8 mouse cellular contexts compared by ENCODE assay signal in the genomic region with DNA sequence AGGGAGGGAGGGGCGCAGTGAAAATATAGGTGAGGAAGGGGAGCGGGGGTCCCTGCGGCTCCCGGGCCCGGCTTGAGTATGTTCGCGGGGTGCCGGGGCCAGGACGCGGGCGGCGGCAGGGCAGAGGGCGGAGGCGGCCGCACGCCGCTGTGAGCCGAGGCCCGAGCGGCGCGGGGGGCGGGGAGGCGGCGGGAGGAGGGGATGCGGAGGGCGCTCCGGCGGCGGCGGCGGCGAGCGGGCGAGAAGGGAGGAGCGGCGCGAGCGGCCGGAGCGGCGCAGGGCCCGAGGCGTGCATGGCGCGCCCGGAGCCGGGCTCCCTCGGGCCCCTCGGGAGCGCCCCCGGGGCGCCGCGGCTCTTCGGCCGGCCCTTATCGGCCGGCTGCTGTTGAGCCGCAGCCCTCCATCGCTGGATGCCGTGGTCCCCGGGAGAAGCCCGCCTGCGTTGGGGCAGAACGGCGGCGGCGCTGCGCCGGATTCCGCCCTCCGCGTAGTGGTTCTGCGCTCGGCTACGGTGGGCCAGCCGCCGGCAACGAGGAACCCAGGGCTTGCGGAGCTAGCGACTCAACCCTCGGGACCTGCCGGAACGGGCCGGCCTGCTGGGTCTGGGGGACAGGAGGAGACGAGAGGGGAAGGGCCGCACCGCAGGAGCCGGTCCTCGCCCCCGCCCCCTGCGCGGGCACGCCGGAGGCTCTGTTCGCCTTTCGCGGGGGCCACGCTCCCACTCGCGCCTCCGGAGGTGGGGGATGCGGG. TPM values are rescaled to one million over a fixed set of nuclear protein-coding genes. Genes with fewer than 3 reads are reported as not detected.
A peak's percentile ranks its signal among the peaks of the same experiment; 100 is the strongest.
DNase-seq lines count a peak whose midpoint lies in the region; ATAC-seq and TF ChIP-seq lines count a peak whose summit lies in the region.

Gene Adcy5 (plus strand): TSS at position 237 of the 750 bp plus-strand sequence.

- peaks cover 14% of the 10 kb centered on the region; the same call in 1 of the 2 replicates for H3K27me3 ChIP-seq in thymus, adult 2 months (ENCODE audit: control insufficient read depth, insufficient read depth, low read length)
- H3K27me3 ChIP-seq in liver, postnatal 0 days (ENCODE audit: insufficient read depth, low read length), result peaks cover 87% of the 10 kb centered on the region

- TF ChIP-seq POLR2A in thymus, adult 2 months (IDR thresholded peaks at IDR 0.05; ENCODE audit: control insufficient read depth, extremely low read depth, insufficient read depth, low read length, poor library complexity), result no peak

- no peak for DNase-seq in thymus, adult 2 months
- DNase-seq in thymus, postnatal 25 days, result no peak
- DNase-seq in cerebellum, postnatal 36 days, result peak; percentile 45 to 62
- DNase-seq in heart, adult 8-10 months (ENCODE audit: low spot score), result no peak
- DNase-seq in kidney, postnatal 10 days, result peak; percentile 62
- DNase-seq in liver, postnatal 0 days, result peak; percentile 29
- DNase-seq in right cerebral cortex, postnatal 25 days, result peak; percentile 51
- DNase-seq in ovary, postnatal 10 days (ENCODE audit: low spot score), result no peak

- WGBS in thymus, adult 2 months, result 3% methylated on average over 97 of the region's 104 CpGs
- under 1% methylated on average over 25 of the region's 104 CpGs for WGBS in liver, postnatal 0 days (ENCODE audit: insufficient replicate concordance)

- H3K9me3 ChIP-seq in liver, postnatal 0 days (ENCODE audit: low read length), result no peaks in the 10 kb centered on the region

- H3K9ac ChIP-seq in liver, postnatal 0 days (replicated peaks), result peak within 1 kb of the TSS; percentile 6; the same call in 1 of the 2 replicates

- no peak for TF ChIP-seq CTCF in thymus, adult 2 months (IDR thresholded peaks at IDR 0.05; ENCODE audit: borderline replicate concordance, control insufficient read depth, extremely low read depth, insufficient read depth, low read length, poor library complexity)
- no peak for TF ChIP-seq CTCF in liver, postnatal 0 days (IDR thresholded peaks at IDR 0.05; ENCODE audit: low read depth)

- H3K27ac ChIP-seq in thymus, adult 2 months (ENCODE audit: control insufficient read depth, insufficient read depth, low read length), result no peak within 1 kb of the TSS
- no peak within 1 kb of the TSS for H3K27ac ChIP-seq in liver, postnatal 0 days (ENCODE audit: low read depth)

- peak within 1 kb of the TSS; percentile 78 for H3K4me2 ChIP-seq in liver, postnatal 0 days (ENCODE audit: low read depth, low read length)

- H3K36me3 ChIP-seq in thymus, adult 2 months (ENCODE audit: control insufficient read depth, insufficient read depth, low read length), result no peaks in the 10 kb centered on the region
- H3K36me3 ChIP-seq in liver, postnatal 0 days (replicated peaks; ENCODE audit: insufficient read depth, low read length), result no peaks in the 10 kb centered on the region

- peak within 1 kb of the TSS; percentile 24 for H3K4me3 ChIP-seq in thymus, adult 2 months (ENCODE audit: control insufficient read depth, insufficient read depth, low read length)
- peak within 1 kb of the TSS; percentile 54 for H3K4me3 ChIP-seq in liver, postnatal 0 days (ENCODE audit: low read depth, low read length)

- no peak for TF ChIP-seq EP300 in liver, postnatal 0 days (IDR thresholded peaks at IDR 0.05; ENCODE audit: low read depth)

- peaks cover 8% of the 10 kb centered on the region; the same call in 1 of the 2 replicates for H3K4me1 ChIP-seq in thymus, adult 2 months (replicated peaks; ENCODE audit: control insufficient read depth, insufficient read depth, low read length)
- H3K4me1 ChIP-seq in liver, postnatal 0 days (ENCODE audit: insufficient read depth), result peaks cover 14% of the 10 kb centered on the region

- no peak; the same call in 1 of the 2 replicates for ATAC-seq in liver, postnatal 0 days

RNA-seq across cellular contexts. Expression of gene Adcy5, which starts in this region (rescaled TPM):
- polyA plus RNA-seq in thymus, adult 2 months (2012; rRNA removed), result 4.8 and 6.8 TPM in 2 replicates
- 10 to 100 TPM; 51.4 to 56.2 (median 54.6) TPM for total RNA-seq in heart, adult 8-10 months (2022)
- polyA plus RNA-seq in liver, postnatal 0 days (2015; fragmentation: Nextera tagmentation; extraction: Ambion mirVana), result 0.28 and 0.39 TPM in 2 replicates

Comparison
In these comparisons a context has a peak if more than half of its experiments do, and no peak if none do; other contexts are left out.
1. Peak in DNase-seq, H3K4me3 ChIP-seq, H3K9ac ChIP-seq and H3K4me2 ChIP-seq in liver, postnatal 0 days; RNA of the gene not detected or under 1 TPM.
2. DNase-seq: peak in cerebellum, postnatal 36 days (2 of 2), kidney, postnatal 10 days (single experiment) and right cerebral cortex, postnatal 25 days (single experiment); none in thymus, adult 2 months (single experiment), thymus, postnatal 25 days (single experiment), heart, adult 8-10 months (single experiment) and ovary, postnatal 10 days (single experiment).